ENCODE assay signal across 8 mouse cellular contexts in genomic region chr2:79379087-79380041, GRCm38 (mm10).
DNase-seq lines count a peak whose midpoint lies in the region; ATAC-seq and TF ChIP-seq lines count a peak whose summit lies in the region.

No protein-coding gene starts in this region.

- H3K9me3 ChIP-seq in forebrain, postnatal 0 days (ENCODE audit: low read length) = no peaks in the 10 kb centered on the region
- no peaks in the 10 kb centered on the region for H3K9me3 ChIP-seq in stomach, embryonic 16.5 days (replicated peaks; ENCODE audit: control insufficient read depth, low read length)

- H3K4me2 ChIP-seq in forebrain, postnatal 0 days (ENCODE audit: low read depth) = no peak overlapping the region
- peak overlapping the region; percentile 25 for H3K4me2 ChIP-seq in stomach, embryonic 16.5 days (ENCODE audit: low read depth, low read length)

- H3K9ac ChIP-seq in forebrain, postnatal 0 days = no peak overlapping the region
- H3K9ac ChIP-seq in stomach, embryonic 16.5 days (ENCODE audit: low read length) = no peak overlapping the region

- H3K27me3 ChIP-seq in forebrain, postnatal 0 days (ENCODE audit: insufficient read depth, low read length) = no peaks in the 10 kb centered on the region
- H3K27me3 ChIP-seq in stomach, embryonic 16.5 days (ENCODE audit: control insufficient read depth, insufficient read depth, low read length) = no peaks in the 10 kb centered on the region

- intact Hi-C loops in left cerebral cortex, postnatal 25 days (cut with DNase I) = loop anchor here (10.0 kb wide), 1 partner anchor 405 kb away; no protein-coding TSS in a partner anchor

- H3K36me3 ChIP-seq in forebrain, postnatal 0 days (ENCODE audit: insufficient read depth) = no peaks in the 10 kb centered on the region
- H3K36me3 ChIP-seq in stomach, embryonic 16.5 days (ENCODE audit: control insufficient read depth, insufficient read depth, low read length) = no peaks in the 10 kb centered on the region

- peak; percentile 14; the same call in 1 of the 2 replicates for TF ChIP-seq CTCF in forebrain, postnatal 0 days (IDR thresholded peaks at IDR 0.05; ENCODE audit: low read depth)

- WGBS in forebrain, postnatal 0 days = 12% methylated on average over 12 of the region's 12 CpGs
- 34% methylated on average over 12 of the region's 12 CpGs for WGBS in stomach, embryonic 16.5 days

- no peak overlapping the region for H3K27ac ChIP-seq in forebrain, postnatal 0 days (ENCODE audit: low read depth, low read length)
- H3K27ac ChIP-seq in stomach, embryonic 16.5 days (ENCODE audit: low read length) = peak overlapping the region; percentile 67

- no peaks in the 10 kb centered on the region for H3K4me1 ChIP-seq in forebrain, postnatal 0 days (ENCODE audit: insufficient read depth)
- no peaks in the 10 kb centered on the region for H3K4me1 ChIP-seq in stomach, embryonic 16.5 days (ENCODE audit: control insufficient read depth, insufficient read depth, low read length)

- H3K4me3 ChIP-seq in forebrain, postnatal 0 days (ENCODE audit: low read depth, low read length) = no peak overlapping the region
- H3K4me3 ChIP-seq in stomach, embryonic 16.5 days (replicated peaks; ENCODE audit: low read length) = peak overlapping the region; percentile 1; the same call in 1 of the 2 replicates

- no peak for ATAC-seq in forebrain, postnatal 0 days
- peak; percentile 66; the same call in 1 of the 2 replicates for ATAC-seq in stomach, embryonic 16.5 days (ENCODE audit: insufficient read depth, low FRiP score)

- peak; percentile 22 to 63 for DNase-seq in layer of hippocampus, postnatal 14 days (ENCODE audit: low spot score in 2 of 2)
- no peak for DNase-seq in layer of hippocampus, adult 9-10 months (ENCODE audit: low spot score)
- no peak for DNase-seq in forebrain, postnatal 0 days
- DNase-seq in kidney, postnatal 4 days = peak; percentile 24 to 45
- no peak for DNase-seq in left cerebral cortex, postnatal 25 days (ENCODE audit: low spot score in 2 of 2)
- DNase-seq in MN1 (ENCODE audit: low spot score) = no peak
- no peak for DNase-seq in urinary bladder, postnatal 14 days (ENCODE audit: low spot score)

Comparison
In these comparisons a context has a peak if more than half of its experiments do, and no peak if none do; other contexts are left out.
1. DNase-seq: peak in layer of hippocampus, postnatal 14 days (2 of 2) and kidney, postnatal 4 days (2 of 2); none in layer of hippocampus, adult 9-10 months (single experiment), forebrain, postnatal 0 days (single experiment), left cerebral cortex, postnatal 25 days (0 of 2), MN1 (single experiment) and urinary bladder, postnatal 14 days (single experiment).